Mouse (Mus musculus) heart, embryonic 14.5 days (tissue): Measurements from ENCODE around the gene Klk7. TPM values are rescaled to one million over a fixed set of nuclear protein-coding genes. Genes with fewer than 3 reads are reported as not detected.

Experiments used
- ATAC-seq: fragments of 200-750 bp; cut with Nextera tagmentation; 2 replicates; pipeline ENCODE4 v1.8.0; 2017; ENCODE audit warnings: low read depth, moderate TSS enrichment; ENCODE audit not compliant: insufficient number of reproducible peaks, insufficient read depth, low FRiP score
- H3K27ac ChIP-seq, 2 experiments: fragments of 200-500 bp in 1 of 2; fragments of 300-500 bp in 1 of 2; sonication (generic) in 1 of 2; replicated peaks in 1 of 2; 2 replicates each; pipeline ENCODE4 v1.5.1; 2012 to 2014; ENCODE audit warnings: low read depth in 2 of 2, low read length in 2 of 2, control low read depth in 1 of 2, mild to moderate bottlenecking in 1 of 2, mixed read lengths in 1 of 2; ENCODE audit not compliant: control insufficient read depth in 1 of 2, insufficient read depth in 1 of 2
- H3K27me3 ChIP-seq: fragments of 300-500 bp; sonication (generic); 2 replicates; pipeline ENCODE4 v1.6.1; 2014; ENCODE audit warnings: mild to moderate bottlenecking, low read length, control low read depth; ENCODE audit not compliant: control insufficient read depth, insufficient read depth
- H3K36me3 ChIP-seq: fragments of 300-500 bp; sonication (generic); 2 replicates; pipeline ENCODE4 v1.6.1; 2014; ENCODE audit warnings: mild to moderate bottlenecking, control low read depth, low read length, mixed read lengths; ENCODE audit not compliant: control insufficient read depth, insufficient read depth
- H3K4me1 ChIP-seq, 2 experiments: fragments of 200-500 bp in 1 of 2; fragments of 300-500 bp in 1 of 2; sonication (generic) in 1 of 2; 2 replicates each; pipeline ENCODE4 v1.6.1; 2012 to 2014; ENCODE audit warnings: low read length in 2 of 2, control low read depth in 1 of 2, mixed read lengths in 1 of 2; ENCODE audit not compliant: control insufficient read depth in 2 of 2, insufficient read depth in 2 of 2
- H3K4me2 ChIP-seq: fragments of 300-500 bp; sonication (generic); 2 replicates; pipeline ENCODE4 v1.6.1; 2014; ENCODE audit warnings: mild to moderate bottlenecking, low read length
- H3K4me3 ChIP-seq, 2 experiments: fragments of 200-500 bp in 1 of 2; fragments of 300-500 bp in 1 of 2; sonication (generic) in 1 of 2; 2 replicates each; pipeline ENCODE4 v1.5.1; 2012 to 2014; ENCODE audit warnings: low read length in 2 of 2, mild to moderate bottlenecking in 2 of 2, control low read depth in 1 of 2, low read depth in 1 of 2, moderate library complexity in 1 of 2; ENCODE audit not compliant: control insufficient read depth in 1 of 2, insufficient read depth in 1 of 2
- H3K9ac ChIP-seq: fragments of 300-500 bp; sonication (generic); 2 replicates; pipeline ENCODE4 v1.6.1; 2014; ENCODE audit warnings: mild to moderate bottlenecking, low read length
- H3K9me3 ChIP-seq: fragments of 300-500 bp; sonication (generic); 2 replicates; pipeline ENCODE4 v1.6.1; 2016; ENCODE audit warnings: low read length, control low read depth; ENCODE audit not compliant: control insufficient read depth
- WGBS: fragments of 180-500 bp; shearing (Covaris S2); extraction: QIAGEN DNeasy Blood & Tissue Kit; methylation state at CpG from one replicate; pipeline ENCODE4 v1.1.7; 2014; 5-methylcytosine and 5-hydroxymethylcytosine counted together
- polyA plus RNA-seq: library from polyadenylated mRNA; unstranded; fragments of >200 nt; fragmentation: Nextera tagmentation; extraction: Ambion mirVana; gene quantifications from 2 replicates; pipeline ENCODE4 v1.2.1, GENCODE M21; 2014

Gene Klk7
- polyA plus RNA-seq, 1 experiment from 2014 or later = 0.20 TPM

DNA sequence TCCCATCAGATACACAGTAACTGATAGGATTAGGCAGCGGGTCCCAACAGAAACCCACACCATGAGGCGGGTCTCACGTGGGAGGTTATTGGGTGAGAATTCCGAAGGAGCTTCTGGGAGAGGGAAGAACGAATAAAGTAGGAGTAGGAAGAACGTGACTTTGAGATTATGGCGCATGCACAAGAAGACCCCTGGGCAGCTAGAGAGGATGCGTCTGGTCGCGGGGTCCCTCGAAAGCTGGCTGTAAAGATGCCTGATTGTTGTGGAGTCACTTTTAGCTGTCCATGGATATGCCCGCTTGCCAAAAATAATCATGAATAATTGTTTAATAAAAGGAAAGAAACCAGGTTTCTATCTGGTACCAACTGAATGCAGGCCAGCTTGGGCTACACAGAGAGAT lies 46.4 kb downstream of the Klk7 start:
- 88% methylated on average over 12 of the region's 12 CpGs for WGBS
- Histone ChIP-seq H3K27me3 (no peaks in the 10 kb centered on the region), H3K9ac (no peak overlapping the region), H3K36me3 (no peaks in the 10 kb centered on the region), H3K4me1 (no peaks in the 10 kb centered on the region), H3K9me3 (no peaks in the 10 kb centered on the region), H3K27ac (no peak overlapping the region), H3K4me3 (no peak overlapping the region), H3K4me2 (no peak overlapping the region)
- no peak for ATAC-seq

DNA sequence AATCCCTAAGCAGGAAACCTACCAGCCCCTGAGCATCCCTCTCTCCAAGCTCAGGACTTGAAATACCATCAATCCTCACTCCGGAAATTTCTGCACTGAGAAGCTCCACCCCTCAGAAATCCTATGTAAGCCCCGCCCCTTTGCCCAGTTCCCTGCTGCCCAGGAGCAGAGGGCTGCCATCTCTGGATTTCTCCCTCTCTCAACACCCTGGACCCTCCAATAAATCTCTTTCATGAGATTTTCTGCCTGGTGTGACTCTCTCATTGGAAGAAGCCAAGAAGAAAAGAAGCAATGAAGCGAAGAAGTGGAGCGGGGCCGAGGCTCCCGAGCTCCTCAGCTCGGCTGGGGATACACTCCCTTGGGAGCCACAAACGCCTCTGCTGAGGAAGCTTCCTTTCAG lies 49.3 kb downstream of the Klk7 start:
- Histone ChIP-seq H3K4me1 (no peaks in the 10 kb centered on the region), H3K4me3 (no peak overlapping the region), H3K9ac (no peak overlapping the region), H3K9me3 (no peaks in the 10 kb centered on the region), H3K27me3 (no peaks in the 10 kb centered on the region), H3K27ac (no peak overlapping the region), H3K36me3 (no peaks in the 10 kb centered on the region), H3K4me2 (no peak overlapping the region)
- ATAC-seq = no peak; the same call in 1 of the 2 replicates
- 77% methylated on average over 8 of the region's 8 CpGs for WGBS

Other genes with a start within 250 kb of the Klk7 start
- gene Zfp658, start 249.0 kb upstream of the Klk7 start, polyA plus RNA-seq = 1.3 TPM in 2 replicates
- 7.8 and 7.9 TPM in 2 replicates for gene Zfp719, start 231.7 kb upstream of the Klk7 start, polyA plus RNA-seq
- not detected in 2 replicates for gene Zfp819, start 204.1 kb upstream of the Klk7 start, polyA plus RNA-seq
- gene Ceacam18, start 176.6 kb upstream of the Klk7 start, polyA plus RNA-seq = not detected in 2 replicates
- 0.31 and 0.49 TPM in 2 replicates for gene Siglece, start 151.1 kb upstream of the Klk7 start, polyA plus RNA-seq
- 3.4 and 4.9 TPM in 2 replicates for gene Ctu1, start 139.3 kb upstream of the Klk7 start, polyA plus RNA-seq
- gene Klk14, start 120.9 kb upstream of the Klk7 start, polyA plus RNA-seq = not detected in 2 replicates
- gene Klk13, start 98.7 kb upstream of the Klk7 start, polyA plus RNA-seq = not detected in 2 replicates
- gene Klk12, start 42.4 kb upstream of the Klk7 start, polyA plus RNA-seq = not detected in 2 replicates
- not detected in 2 replicates for gene Klk11, start 36.7 kb upstream of the Klk7 start, polyA plus RNA-seq
- 0.19 and 0.34 TPM in 2 replicates for gene Klk10, start 30.3 kb upstream of the Klk7 start, polyA plus RNA-seq
- gene Klk9, start 19.4 kb upstream of the Klk7 start, polyA plus RNA-seq = not detected in 2 replicates
- gene Klk8, start 13.7 kb upstream of the Klk7 start, polyA plus RNA-seq = 24.2 and 26.3 TPM in 2 replicates
- gene Klk6, start 13.2 kb downstream of the Klk7 start, polyA plus RNA-seq = not detected in 2 replicates
- gene Klk5, start 30.7 kb downstream of the Klk7 start, polyA plus RNA-seq = not detected in 2 replicates
- gene Klk4, start 69.9 kb downstream of the Klk7 start, polyA plus RNA-seq = not detected in 2 replicates
- gene Klk15, start 122.4 kb downstream of the Klk7 start, polyA plus RNA-seq = not detected in 2 replicates
- not detected in 2 replicates for gene Klk1b8, start 139.4 kb downstream of the Klk7 start, polyA plus RNA-seq
- not detected in 2 replicates for gene Klk1b1, start 155.5 kb downstream of the Klk7 start, polyA plus RNA-seq
- gene Klk1b9, start 164.8 kb downstream of the Klk7 start, polyA plus RNA-seq = not detected in 2 replicates
- not detected in 2 replicates for gene Klk1b11, start 184.6 kb downstream of the Klk7 start, polyA plus RNA-seq
- gene Klk1b26, start 200.9 kb downstream of the Klk7 start, polyA plus RNA-seq = not detected in 2 replicates
- gene Klk1b27, start 241.0 kb downstream of the Klk7 start, polyA plus RNA-seq = not detected in 2 replicates